Mouse (Mus musculus) E14TG2a.4 (cell line): ENCODE results near the gene Cnnm1.
A peak's percentile ranks its signal among the peaks of the same experiment; 100 is the strongest.

Source experiments
- CTCF ChIP-seq: conservative IDR thresholded peaks from 2 replicates; pipeline ENCODE4 v1.5.1; 2014; ENCODE audit warnings: low read length
- NANOG ChIP-seq: IDR thresholded peaks from 2 replicates; pipeline ENCODE4 v1.6.1; 2014; ENCODE audit warnings: borderline replicate concordance, low read length, mixed read lengths

DNA sequence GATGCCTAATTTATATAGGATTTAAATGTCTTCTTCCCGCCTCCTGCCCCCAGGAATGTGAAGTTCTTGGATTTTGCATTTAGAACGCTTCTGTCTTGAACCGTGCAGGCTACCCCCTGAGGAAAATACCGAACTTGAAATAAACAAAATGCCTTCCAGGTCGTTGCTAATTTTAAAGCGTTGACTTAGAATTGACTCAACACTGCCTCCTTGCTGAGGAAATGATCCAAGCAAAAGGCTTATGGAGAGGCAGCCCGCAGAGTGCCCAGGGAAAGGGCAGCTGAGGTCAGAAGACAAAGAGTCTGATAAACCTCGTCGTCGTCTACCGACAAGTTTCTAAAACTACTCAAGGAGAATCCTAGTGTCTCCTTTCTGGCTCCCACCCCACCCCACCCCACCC lies 86.9 kb downstream of the Cnnm1 start:
- TF ChIP-seq CTCF (peak; percentile 38), NANOG (no peak)
